Mouse (Mus musculus): ENCODE data around the gene Pigb. TPM values are rescaled to one million over a fixed set of nuclear protein-coding genes. Genes with fewer than 3 reads are reported as not detected.

Pigb gene
- polyA plus RNA-seq, 1 experiment from 2014 or later = 10.3 TPM

DNA sequence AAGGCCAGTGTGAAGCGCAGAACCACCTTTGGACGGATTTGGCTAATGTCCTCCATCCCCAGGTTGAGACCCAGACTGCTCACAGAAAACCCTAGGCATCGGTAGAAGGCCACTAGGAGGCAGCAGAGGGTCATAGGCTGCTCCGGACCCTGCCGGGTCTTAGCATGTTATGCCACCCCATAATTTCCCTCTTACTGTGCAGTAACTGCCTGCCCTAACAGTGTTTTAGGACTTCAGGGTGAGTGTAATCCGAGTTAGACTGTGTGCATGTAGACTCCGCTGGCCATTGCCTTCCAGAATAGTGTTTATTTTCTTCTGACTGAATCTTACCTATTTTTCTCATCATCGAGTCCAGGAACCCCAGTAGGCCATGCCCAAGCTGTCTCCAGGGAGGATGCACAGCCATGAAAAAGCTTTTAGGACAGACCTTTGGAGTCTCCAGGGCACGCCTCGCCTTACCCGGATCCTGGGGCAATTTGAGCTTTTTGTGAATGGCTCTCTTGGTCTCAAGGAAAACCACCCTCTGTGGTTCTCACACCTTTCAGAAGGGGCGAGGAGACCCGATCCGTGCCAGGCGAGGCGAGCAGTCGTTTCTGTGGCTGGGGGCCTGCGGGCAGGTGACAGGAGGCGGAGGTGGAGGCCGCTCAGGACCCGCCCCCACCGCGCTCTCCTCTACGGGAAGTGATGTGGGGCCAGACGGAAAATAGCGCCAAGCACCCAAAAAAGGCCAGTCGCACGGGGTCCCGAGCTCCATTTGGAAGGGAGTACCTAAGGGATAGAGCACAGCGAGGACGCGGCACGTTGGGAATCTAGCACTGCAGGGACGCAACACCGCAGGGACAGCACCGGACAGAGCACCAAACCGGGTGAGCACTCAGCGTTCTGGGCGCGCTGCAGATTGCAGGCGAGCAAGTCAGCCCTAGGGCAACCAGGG is 4.2 kb upstream of the Pigb start, which contains the start of gene Rab27a:
Rab27a (plus strand) TSS at position 709 of the 934 bp plus-strand sequence.
- Histone ChIP-seq H3K27me3 (peaks cover 3% of the 10 kb centered on the region; the same call in 1 of the 2 replicates), H3K36me3 (no peaks in the 10 kb centered on the region), H3K27ac (no peak within 1 kb of the TSS), H3K4me3 (replicated peaks) (peak within 1 kb of the TSS; percentile 46), H3K9me3 (no peaks in the 10 kb centered on the region), H3K4me1 (replicated peaks) (peaks cover 28% of the 10 kb centered on the region), H3K9ac (replicated peaks) (peak within 1 kb of the TSS; percentile 71), H3K4me2 (replicated peaks) (peak within 1 kb of the TSS; percentile 90)
- ATAC-seq = peak; percentile 44
- WGBS = 2% methylated on average over 41 of the region's 41 CpGs

DNA sequence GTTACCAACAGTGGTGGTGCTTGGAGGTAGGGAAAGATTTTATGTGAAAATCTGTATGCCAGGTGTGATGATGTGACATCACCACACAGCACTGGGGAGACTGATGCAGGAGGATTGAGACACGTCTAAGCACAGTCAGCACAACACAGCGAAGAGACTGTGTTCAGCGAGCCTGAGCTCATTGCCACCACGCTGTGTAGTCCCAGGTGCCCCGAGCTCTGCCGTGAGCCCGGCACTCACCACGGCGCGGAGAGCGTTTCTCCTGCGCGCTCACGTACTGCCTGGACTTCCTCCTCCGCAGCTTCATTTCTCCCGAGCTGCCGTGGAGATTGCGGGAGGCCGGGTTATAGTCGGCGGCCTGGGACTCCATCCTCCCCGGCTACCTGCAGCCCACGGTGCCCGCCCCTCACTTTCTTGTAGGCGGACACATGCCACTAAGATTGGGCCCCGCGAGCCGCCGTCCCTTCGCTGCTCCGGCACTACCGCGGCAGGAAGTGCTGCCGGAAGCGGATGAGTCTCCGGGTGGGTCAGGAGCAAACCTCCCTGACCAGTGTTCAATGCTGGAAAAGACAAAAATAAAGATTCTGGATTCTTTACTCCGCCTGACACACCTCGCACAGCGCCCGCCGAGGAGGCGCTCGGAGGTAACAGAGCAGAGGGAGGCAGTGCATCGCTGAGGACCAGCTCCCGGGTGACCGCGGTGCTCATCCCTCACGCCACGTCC is 794 bp downstream of the Pigb start:
- H3K36me3 ChIP-seq = peaks cover 10% of the 10 kb centered on the region
- no peaks in the 10 kb centered on the region for H3K27me3 ChIP-seq
- H3K27ac ChIP-seq = peak overlapping the region; percentile 81
- H3K4me2 ChIP-seq (replicated peaks) = peak overlapping the region; percentile 77
- peak overlapping the region; percentile 82 for H3K9ac ChIP-seq (replicated peaks)
- peak; percentile 94 for ATAC-seq
- peak overlapping the region; percentile 86 for H3K4me3 ChIP-seq (replicated peaks)
- H3K9me3 ChIP-seq = no peaks in the 10 kb centered on the region
- H3K4me1 ChIP-seq (replicated peaks) = peaks cover 19% of the 10 kb centered on the region
- WGBS = under 1% methylated on average over 49 of the region's 49 CpGs

DNA sequence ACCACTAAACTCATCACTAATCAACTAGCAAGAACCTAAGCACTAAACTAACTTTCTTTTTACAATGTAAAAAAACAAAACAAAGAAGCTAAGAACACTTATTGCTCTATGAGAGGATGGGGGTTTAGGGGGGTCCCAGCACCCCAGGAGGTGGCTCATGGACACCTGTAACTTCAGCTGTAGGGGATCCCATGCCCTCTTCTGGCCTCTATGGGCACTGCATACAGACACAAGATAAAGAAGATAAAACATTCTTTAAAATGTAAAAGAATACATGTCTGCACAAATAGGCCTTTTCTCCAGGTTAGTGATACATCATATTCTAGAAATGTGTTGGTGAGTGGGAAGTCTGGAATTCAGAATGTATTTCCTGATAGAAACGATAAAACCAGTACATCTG is 6.8 kb downstream of the Pigb start:
- ATAC-seq = no peak
- no peak overlapping the region for H3K27ac ChIP-seq
- 94% methylated on average over 1 of the region's 1 CpGs for WGBS
- H3K4me2 ChIP-seq (replicated peaks) = no peak overlapping the region
- H3K4me1 ChIP-seq (replicated peaks) = peaks cover under 1% of the 10 kb centered on the region
- H3K9ac ChIP-seq (replicated peaks) = no peak overlapping the region
- peaks cover 59% of the 10 kb centered on the region for H3K36me3 ChIP-seq
- no peak overlapping the region for H3K4me3 ChIP-seq (replicated peaks)
- no peaks in the 10 kb centered on the region for H3K27me3 ChIP-seq
- no peaks in the 10 kb centered on the region for H3K9me3 ChIP-seq

DNA sequence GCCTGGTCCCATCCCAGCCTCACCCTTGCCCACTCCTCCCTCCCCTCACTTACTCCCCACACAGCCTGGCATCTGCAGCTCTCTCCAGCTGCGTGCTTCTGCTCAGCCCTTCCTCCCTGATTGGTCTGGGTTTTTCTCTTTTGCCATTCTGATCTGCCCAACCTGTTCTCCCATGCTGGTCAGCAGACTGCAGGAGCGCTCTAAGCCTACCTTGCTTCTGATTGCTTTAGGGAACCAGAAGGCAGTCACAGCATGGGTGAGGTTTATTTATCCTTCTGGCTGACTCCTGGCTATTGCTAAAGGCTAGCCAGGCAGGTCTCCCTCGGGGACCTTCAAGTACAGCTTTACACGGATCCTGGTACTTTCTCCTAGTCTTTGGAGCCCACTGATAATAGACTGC is 8.8 kb downstream of the Pigb start:
- Histone ChIP-seq H3K4me2 (replicated peaks) (no peak overlapping the region), H3K27me3 (no peaks in the 10 kb centered on the region), H3K4me1 (replicated peaks) (no peaks in the 10 kb centered on the region), H3K9me3 (no peaks in the 10 kb centered on the region), H3K4me3 (replicated peaks) (no peak overlapping the region), H3K36me3 (peaks cover 60% of the 10 kb centered on the region), H3K27ac (no peak overlapping the region), H3K9ac (replicated peaks) (no peak overlapping the region)
- WGBS = 74% methylated on average over 4 of the region's 4 CpGs
- no peak for ATAC-seq

DNA sequence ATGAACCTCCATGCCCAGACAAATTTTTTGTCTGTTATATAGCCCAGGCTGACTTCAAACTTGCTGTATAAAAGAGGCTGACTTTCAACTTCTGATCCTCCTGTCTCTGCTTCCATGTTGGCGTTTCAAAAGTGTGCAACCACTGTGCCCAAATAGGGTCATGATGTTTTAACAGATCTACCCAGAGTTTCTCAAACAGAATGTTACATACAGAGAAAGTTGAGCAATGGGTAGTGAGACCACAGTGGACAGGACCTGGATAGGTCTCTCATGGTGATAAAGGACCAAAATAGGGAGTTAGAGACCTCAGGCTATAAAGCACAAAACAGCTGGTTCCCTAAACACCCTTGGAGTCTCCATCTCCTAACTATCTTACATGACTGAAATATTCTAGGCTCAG is 9.7 kb downstream of the Pigb start:
- 95% methylated on average over 1 of the region's 1 CpGs for WGBS
- Histone ChIP-seq H3K27ac (no peak overlapping the region), H3K4me2 (replicated peaks) (no peak overlapping the region), H3K4me3 (replicated peaks) (no peak overlapping the region), H3K9me3 (no peaks in the 10 kb centered on the region), H3K36me3 (peaks cover 52% of the 10 kb centered on the region), H3K27me3 (no peaks in the 10 kb centered on the region), H3K9ac (replicated peaks) (no peak overlapping the region), H3K4me1 (replicated peaks) (no peaks in the 10 kb centered on the region)
- ATAC-seq = no peak

DNA sequence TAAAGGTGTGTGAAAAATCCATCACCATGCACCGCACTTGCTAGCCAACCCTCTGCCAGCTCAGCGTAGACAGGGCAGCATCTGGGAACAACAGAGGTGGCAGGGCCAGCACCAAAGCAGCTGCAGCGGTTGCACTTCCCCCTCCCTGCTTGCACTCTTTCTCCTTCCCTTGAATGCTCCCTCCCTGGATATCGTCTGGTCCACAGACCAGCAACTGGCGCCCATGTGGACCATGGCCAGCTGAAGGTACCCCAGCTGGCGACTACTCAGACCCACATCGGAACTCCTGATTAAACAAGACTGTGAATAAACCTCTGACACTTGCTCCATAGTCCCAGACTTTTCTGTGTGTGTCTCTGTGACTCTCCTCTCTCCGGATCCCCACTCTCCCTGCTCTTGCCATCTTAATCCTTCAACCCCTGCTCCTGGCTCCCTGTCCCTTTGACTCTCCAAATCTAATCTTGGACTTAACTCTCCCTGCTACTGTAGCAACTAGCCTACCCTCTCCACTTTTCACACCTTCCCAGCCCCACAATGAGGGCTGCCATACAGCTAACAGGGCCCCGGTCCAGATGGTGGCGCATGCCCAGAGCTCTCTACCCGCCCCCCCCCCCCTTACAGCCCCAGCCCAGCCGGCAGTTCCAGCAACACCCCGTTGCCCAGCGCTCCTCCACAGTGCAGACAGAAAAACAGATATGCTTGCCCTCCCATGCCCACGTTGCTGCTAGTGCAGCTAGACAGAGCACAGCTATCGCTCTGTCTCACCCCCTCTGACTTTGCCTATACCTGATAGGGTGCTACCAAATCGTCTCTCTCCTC is 14.2 kb downstream of the Pigb start:
- Histone ChIP-seq H3K9ac (replicated peaks) (0 out of 2 replicates have a peak overlapping the region, but pooled peaks have one; percentile 14), H3K27ac (no peak overlapping the region)

DNA sequence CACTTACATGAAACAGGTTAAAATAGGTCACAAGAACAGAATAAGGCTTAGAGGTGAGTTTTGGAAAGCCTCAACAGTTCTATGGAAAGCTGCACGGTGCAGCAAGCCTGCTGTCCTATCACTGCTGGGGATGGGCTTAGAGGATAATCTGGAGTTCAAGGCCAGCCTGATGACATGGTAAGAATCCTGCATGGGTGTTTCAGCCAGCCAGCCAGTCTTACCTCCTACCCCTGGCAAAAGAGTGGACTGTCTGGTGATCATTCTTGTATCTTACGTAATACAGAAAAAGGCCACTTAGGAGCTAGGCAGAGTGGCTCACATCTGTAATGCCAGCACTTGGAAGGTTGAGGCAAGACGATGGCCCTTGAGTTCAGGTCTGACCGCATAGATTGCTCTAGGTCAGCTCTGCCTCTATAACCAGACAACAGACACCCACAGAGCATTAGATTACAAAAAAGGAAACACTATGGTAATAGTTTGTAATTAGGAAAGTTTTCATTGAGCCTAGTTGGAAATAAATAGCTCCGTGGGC is 19.5 kb downstream of the Pigb start:
- Histone ChIP-seq H3K9me3 (no peaks in the 10 kb centered on the region), H3K4me2 (replicated peaks) (no peak overlapping the region), H3K4me3 (replicated peaks) (no peak overlapping the region), H3K27me3 (no peaks in the 10 kb centered on the region), H3K4me1 (replicated peaks) (no peaks in the 10 kb centered on the region), H3K9ac (replicated peaks) (no peak overlapping the region), H3K36me3 (peaks cover 66% of the 10 kb centered on the region), H3K27ac (no peak overlapping the region)
- no peak for ATAC-seq
- 94% methylated on average over 5 of the region's 5 CpGs for WGBS

More for the DNA sequence above, 14.2 kb downstream of the Pigb start:
- peak overlapping the region; percentile 25; the same call in 1 of the 2 replicates for H3K4me2 ChIP-seq (replicated peaks)
- H3K27me3 ChIP-seq = no peaks in the 10 kb centered on the region
- H3K36me3 ChIP-seq = peaks cover 40% of the 10 kb centered on the region
- H3K4me3 ChIP-seq (replicated peaks) = no peak overlapping the region
- peak; percentile 70 for ATAC-seq
- H3K9me3 ChIP-seq = no peaks in the 10 kb centered on the region
- H3K4me1 ChIP-seq (replicated peaks) = no peaks in the 10 kb centered on the region
- WGBS = 18% methylated on average over 17 of the region's 17 CpGs

DNA sequence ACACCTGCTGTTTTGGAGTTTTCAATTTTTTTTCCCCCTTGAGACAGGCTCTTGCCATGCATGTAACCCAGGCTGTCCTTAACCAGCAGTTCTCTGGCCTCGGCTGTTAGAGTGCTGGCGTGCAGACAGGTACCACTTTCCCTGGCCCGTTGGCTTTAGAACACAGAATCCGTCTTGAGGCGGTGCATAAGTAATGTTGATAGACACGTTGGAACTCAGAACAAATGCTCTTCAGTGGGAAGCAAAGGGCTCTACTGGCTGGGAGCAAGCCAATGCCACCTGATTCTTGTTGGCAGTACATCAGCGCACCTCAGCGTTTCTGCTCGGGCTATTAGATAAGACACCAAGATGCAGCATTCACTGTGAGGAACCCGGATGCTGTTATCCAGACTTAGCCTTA is 20.3 kb downstream of the Pigb start:
- H3K9ac ChIP-seq (replicated peaks) = no peak overlapping the region
- no peak overlapping the region for H3K4me3 ChIP-seq (replicated peaks)
- H3K36me3 ChIP-seq = peaks cover 74% of the 10 kb centered on the region
- 91% methylated on average over 10 of the region's 10 CpGs for WGBS
- H3K27ac ChIP-seq = no peak overlapping the region
- H3K27me3 ChIP-seq = no peaks in the 10 kb centered on the region
- H3K4me1 ChIP-seq (replicated peaks) = no peaks in the 10 kb centered on the region
- ATAC-seq = no peak
- H3K4me2 ChIP-seq (replicated peaks) = no peak overlapping the region
- no peaks in the 10 kb centered on the region for H3K9me3 ChIP-seq

DNA sequence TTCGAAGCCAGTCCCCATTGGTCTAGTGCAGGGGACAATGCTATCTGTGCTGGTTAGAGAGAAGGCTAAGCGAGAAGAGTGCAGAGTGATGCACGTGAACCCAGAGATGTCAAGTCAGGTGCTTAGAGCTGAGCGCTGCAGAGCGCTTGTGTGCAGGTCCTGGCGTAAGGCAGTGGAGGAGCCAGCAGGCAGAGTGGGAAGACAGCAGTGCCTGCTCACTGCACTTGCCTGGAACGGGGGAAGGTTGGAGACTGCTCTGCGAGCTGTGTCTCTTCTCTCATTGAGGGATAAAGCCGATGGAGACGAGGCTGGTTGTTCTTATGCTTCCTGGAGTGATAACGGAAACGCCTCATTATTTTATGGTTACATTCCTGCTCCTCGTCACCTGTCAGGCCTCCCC is 25.5 kb downstream of the Pigb start:
- H3K4me3 ChIP-seq (replicated peaks) = no peak overlapping the region
- H3K36me3 ChIP-seq = peaks cover 95% of the 10 kb centered on the region
- no peaks in the 10 kb centered on the region for H3K9me3 ChIP-seq
- WGBS = 92% methylated on average over 13 of the region's 13 CpGs
- ATAC-seq = no peak
- no peaks in the 10 kb centered on the region for H3K4me1 ChIP-seq (replicated peaks)
- H3K27ac ChIP-seq = no peak overlapping the region
- H3K27me3 ChIP-seq = no peaks in the 10 kb centered on the region
- H3K9ac ChIP-seq (replicated peaks) = no peak overlapping the region
- H3K4me2 ChIP-seq (replicated peaks) = no peak overlapping the region

DNA sequence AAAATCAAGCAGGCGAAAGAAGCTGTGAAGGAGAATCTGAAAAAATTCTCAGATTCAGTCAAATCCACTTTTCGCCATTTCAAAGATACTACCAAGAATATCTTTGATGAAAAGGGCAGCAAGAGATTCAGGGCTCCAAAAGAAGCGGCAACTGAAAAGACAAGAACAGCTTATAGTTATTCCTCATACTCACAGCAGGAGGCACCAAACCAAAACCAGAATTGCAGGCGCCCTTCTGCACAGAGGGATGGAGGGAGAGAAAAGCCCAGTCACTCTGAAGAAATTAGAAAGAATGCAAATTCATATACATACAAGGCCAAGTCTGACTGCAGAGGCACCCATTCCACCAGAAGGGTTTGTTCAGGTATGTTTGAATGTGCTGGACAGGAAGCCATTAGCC is 27.5 kb downstream of the Pigb start:
- WGBS = 88% methylated on average over 4 of the region's 4 CpGs
- peaks cover 82% of the 10 kb centered on the region for H3K36me3 ChIP-seq
- no peak overlapping the region for H3K27ac ChIP-seq

DNA sequence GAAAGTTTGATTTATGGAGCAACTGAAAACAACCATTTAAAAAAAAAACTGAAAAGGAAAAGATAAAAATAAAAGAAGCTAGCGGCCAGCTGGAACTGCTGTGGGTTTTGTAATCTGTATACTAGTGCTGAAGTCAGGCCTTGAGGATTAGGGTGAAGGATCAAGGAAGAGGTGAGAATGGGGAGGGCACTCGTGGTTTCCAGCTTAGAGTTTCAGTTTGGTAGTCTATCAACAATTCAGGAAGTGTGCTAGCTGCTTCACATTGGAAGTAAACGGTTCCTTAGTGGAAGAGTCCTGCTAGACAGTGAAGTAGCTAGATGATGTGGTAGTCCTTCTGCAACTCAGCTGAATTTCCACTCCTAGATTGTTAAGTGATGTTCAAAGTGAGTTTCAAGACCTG is 31.8 kb downstream of the Pigb start:
- H3K27ac ChIP-seq = no peak overlapping the region
- no peaks in the 10 kb centered on the region for H3K4me1 ChIP-seq (replicated peaks)
- no peak overlapping the region for H3K4me3 ChIP-seq (replicated peaks)
- 78% methylated on average over 3 of the region's 3 CpGs for WGBS
- no peak for ATAC-seq
- no peak overlapping the region for H3K4me2 ChIP-seq (replicated peaks)
- no peak overlapping the region for H3K9ac ChIP-seq (replicated peaks)
- H3K36me3 ChIP-seq = peaks cover 71% of the 10 kb centered on the region
- no peaks in the 10 kb centered on the region for H3K9me3 ChIP-seq
- no peaks in the 10 kb centered on the region for H3K27me3 ChIP-seq

More for the DNA sequence above, 27.5 kb downstream of the Pigb start:
- no peak overlapping the region for H3K4me2 ChIP-seq (replicated peaks)
- H3K27me3 ChIP-seq = no peaks in the 10 kb centered on the region
- no peak overlapping the region for H3K9ac ChIP-seq (replicated peaks)
- ATAC-seq = no peak
- no peaks in the 10 kb centered on the region for H3K4me1 ChIP-seq (replicated peaks)
- no peaks in the 10 kb centered on the region for H3K9me3 ChIP-seq
- no peak overlapping the region for H3K4me3 ChIP-seq (replicated peaks)
